Mouse (Mus musculus): ENCODE measurements around the gene Tnnc1. TPM values are rescaled to one million over a fixed set of nuclear protein-coding genes. Genes with fewer than 3 reads are reported as not detected.
A peak's percentile ranks its signal among the peaks of the same experiment; 100 is the strongest.

The Tnnc1 gene
- polyA plus RNA-seq, 1 experiment from 2014 or later = 77.2 TPM

DNA sequence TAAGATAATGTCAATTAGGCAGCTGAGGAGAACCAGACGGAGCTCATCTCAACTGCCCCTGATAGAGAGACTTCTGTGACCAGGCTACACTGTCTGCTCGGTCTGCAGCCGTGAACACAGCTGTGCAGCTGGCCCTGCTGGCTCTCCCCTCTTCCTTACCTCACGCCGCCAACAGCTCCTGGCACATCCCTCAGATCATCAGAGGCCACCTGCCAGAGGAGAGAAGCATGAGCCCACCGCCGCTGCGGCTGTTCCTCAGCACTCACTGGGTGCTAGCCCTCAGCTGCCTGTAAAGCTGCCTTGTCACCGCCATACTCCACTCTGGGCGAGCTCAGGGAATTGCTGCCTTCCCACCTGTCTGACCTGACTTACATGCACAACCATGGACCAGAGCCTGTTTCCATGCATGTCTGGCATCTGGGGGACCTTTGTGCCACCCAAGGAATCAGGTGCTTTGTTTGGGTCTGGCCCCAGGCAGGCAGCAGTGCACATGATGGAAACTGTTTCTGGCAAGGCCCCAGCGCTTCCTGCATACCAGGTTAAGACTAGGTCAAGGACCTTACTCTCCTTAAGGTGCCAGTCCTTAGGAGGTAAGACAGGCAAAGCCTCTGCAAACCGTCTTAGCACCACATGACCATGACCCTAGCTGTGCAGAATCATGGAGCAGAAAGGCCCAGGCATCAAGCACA is 28.3 kb upstream of the Tnnc1 start:
- peaks cover 73% of the 10 kb centered on the region for H3K36me3 ChIP-seq (ENCODE audit: insufficient read depth, low read length)
- 80% methylated on average over 12 of the region's 12 CpGs for WGBS
- no peak for ATAC-seq
- H3K9ac ChIP-seq (replicated peaks; ENCODE audit: low read depth) = no peak overlapping the region
- H3K27ac ChIP-seq (ENCODE audit: low read length) = no peak overlapping the region
- no peaks in the 10 kb centered on the region for H3K9me3 ChIP-seq (ENCODE audit: low read length)
- H3K4me3 ChIP-seq (ENCODE audit: low read depth, low read length) = no peak overlapping the region
- H3K27me3 ChIP-seq (replicated peaks; ENCODE audit: insufficient read depth, low read length) = no peaks in the 10 kb centered on the region
- H3K4me1 ChIP-seq (ENCODE audit: insufficient read depth, low read depth, low read length) = peaks cover 5% of the 10 kb centered on the region; the same call in 1 of the 2 replicates
- TF ChIP-seq EP300 (IDR thresholded peaks at IDR 0.05) (no peak), CTCF (IDR thresholded peaks at IDR 0.05) (no peak)
- DNase-seq (ENCODE audit: low spot score) = no peak
- H3K4me2 ChIP-seq (replicated peaks; ENCODE audit: low read depth, low read length) = no peak overlapping the region

DNA sequence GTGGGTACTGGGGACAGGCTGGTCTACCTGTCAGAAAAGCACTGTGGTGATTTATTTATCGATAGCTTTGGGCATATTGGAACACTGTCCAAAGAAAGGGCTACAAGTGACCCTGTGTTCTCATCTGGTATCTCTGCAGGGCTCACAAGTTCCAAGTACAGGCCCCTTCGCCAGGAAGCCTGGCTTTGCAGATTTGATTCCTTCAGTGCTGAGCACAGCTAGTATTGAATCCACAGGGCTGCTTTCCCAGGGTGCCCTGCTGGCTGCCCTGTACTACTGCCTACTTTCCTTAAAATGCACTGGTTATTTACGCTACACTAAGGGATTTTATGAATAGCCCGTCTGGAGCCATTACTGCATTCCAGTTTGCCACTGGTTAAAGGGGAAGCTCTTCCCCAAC is 26.6 kb upstream of the Tnnc1 start:
- ATAC-seq (no peak), DNase-seq (ENCODE audit: low spot score) (no peak)
- Histone ChIP-seq H3K4me1 (ENCODE audit: insufficient read depth, low read depth, low read length) (peaks cover 5% of the 10 kb centered on the region; the same call in 1 of the 2 replicates), H3K36me3 (ENCODE audit: insufficient read depth, low read length) (peaks cover 70% of the 10 kb centered on the region), H3K9me3 (ENCODE audit: low read length) (no peaks in the 10 kb centered on the region), H3K9ac (replicated peaks; ENCODE audit: low read depth) (no peak overlapping the region), H3K4me3 (ENCODE audit: low read depth, low read length) (no peak overlapping the region), H3K4me2 (replicated peaks; ENCODE audit: low read depth, low read length) (no peak overlapping the region), H3K27me3 (replicated peaks; ENCODE audit: insufficient read depth, low read length) (no peaks in the 10 kb centered on the region), H3K27ac (ENCODE audit: low read length) (no peak overlapping the region)
- 67% methylated on average over 4 of the region's 4 CpGs for WGBS
- TF ChIP-seq EP300 (IDR thresholded peaks at IDR 0.05) = no peak
- no peak for TF ChIP-seq CTCF (IDR thresholded peaks at IDR 0.05)

DNA sequence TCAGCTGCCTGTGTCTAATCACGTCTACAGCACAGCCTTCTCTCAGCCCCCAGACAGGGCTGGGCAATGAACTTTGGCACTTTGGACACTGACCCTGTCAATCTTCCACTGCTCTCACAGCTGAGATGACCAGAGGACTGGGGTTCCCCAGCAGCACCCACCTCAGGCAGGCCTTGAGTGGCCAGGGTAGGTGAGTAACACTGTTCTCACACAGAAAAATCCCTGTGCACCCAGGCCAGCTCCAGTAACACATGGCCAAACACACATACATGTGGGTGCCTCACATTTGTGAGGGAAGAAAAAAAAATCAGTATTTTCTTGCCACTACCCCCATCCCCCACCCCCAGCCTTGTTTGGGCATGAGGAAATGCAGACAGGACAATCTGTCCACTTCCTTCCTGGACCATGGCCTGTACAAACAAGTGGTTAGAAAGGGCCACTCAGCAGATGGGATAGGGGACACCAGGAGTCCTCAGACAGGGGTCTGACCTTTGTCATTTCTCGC is 25.3 kb upstream of the Tnnc1 start:
- DNase-seq (ENCODE audit: low spot score) (peak; percentile 36), ATAC-seq (peak; percentile 65)
- H3K4me2 ChIP-seq (replicated peaks; ENCODE audit: low read depth, low read length) = no peak overlapping the region
- H3K4me1 ChIP-seq (ENCODE audit: insufficient read depth, low read depth, low read length) = peaks cover 5% of the 10 kb centered on the region; the same call in 1 of the 2 replicates
- H3K27me3 ChIP-seq (replicated peaks; ENCODE audit: insufficient read depth, low read length) = no peaks in the 10 kb centered on the region
- TF ChIP-seq CTCF (IDR thresholded peaks at IDR 0.05) = no peak
- TF ChIP-seq EP300 (IDR thresholded peaks at IDR 0.05) = no peak
- WGBS = 41% methylated on average over 2 of the region's 2 CpGs
- no peak overlapping the region for H3K9ac ChIP-seq (replicated peaks; ENCODE audit: low read depth)
- no peak overlapping the region for H3K4me3 ChIP-seq (ENCODE audit: low read depth, low read length)
- peak overlapping the region; percentile 35; the same call in 1 of the 2 replicates for H3K27ac ChIP-seq (ENCODE audit: low read length)
- no peaks in the 10 kb centered on the region for H3K9me3 ChIP-seq (ENCODE audit: low read length)
- H3K36me3 ChIP-seq (ENCODE audit: insufficient read depth, low read length) = peaks cover 67% of the 10 kb centered on the region

DNA sequence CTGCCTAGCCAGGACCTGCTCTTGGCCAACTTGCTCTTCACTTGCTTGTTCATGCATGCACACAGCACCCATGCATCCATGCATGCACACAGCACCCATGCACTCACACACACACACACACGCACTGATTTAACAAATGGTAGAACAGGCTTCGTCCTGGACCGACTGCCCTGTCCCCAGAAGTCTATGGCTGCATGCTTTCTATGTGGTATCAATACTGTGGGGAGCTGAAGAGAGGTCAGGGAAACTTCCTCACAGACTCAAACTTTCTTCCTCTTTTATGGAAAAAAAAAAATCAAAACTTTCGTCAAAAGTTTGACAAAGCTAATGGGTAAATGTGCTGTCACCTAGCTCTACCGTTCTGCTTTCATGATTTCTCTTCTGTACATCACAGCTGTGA is 24.6 kb upstream of the Tnnc1 start:
- ATAC-seq (no peak), DNase-seq (ENCODE audit: low spot score) (no peak)
- Histone ChIP-seq H3K36me3 (ENCODE audit: insufficient read depth, low read length) (peaks cover 64% of the 10 kb centered on the region), H3K4me3 (ENCODE audit: low read depth, low read length) (no peak overlapping the region), H3K27me3 (replicated peaks; ENCODE audit: insufficient read depth, low read length) (no peaks in the 10 kb centered on the region), H3K4me1 (ENCODE audit: insufficient read depth, low read depth, low read length) (peaks cover 5% of the 10 kb centered on the region; the same call in 1 of the 2 replicates), H3K9ac (replicated peaks; ENCODE audit: low read depth) (no peak overlapping the region), H3K9me3 (ENCODE audit: low read length) (no peaks in the 10 kb centered on the region), H3K4me2 (replicated peaks; ENCODE audit: low read depth, low read length) (no peak overlapping the region), H3K27ac (ENCODE audit: low read length) (no peak overlapping the region)
- WGBS = 72% methylated on average over 5 of the region's 5 CpGs
- TF ChIP-seq EP300 (IDR thresholded peaks at IDR 0.05) (no peak), CTCF (IDR thresholded peaks at IDR 0.05) (no peak)

DNA sequence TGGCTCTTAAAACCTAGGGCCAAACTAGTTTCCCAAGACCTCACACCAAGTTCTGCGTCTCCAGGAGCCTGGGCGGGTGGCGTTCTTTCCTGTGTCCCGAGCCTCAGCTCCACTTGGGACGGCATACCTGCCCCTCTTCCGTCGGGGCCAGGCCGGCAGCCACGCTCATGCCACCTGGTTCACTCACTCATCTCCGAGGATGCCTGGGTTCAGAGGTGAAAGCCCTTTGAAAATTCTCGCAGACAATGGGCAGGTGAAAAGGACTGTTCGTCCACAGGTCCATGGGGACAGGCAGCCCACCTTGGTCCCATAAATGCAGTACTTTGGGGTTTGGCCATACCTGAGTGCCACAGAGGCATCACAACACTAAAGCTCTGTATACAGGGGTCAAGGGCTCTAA is 23.9 kb upstream of the Tnnc1 start:
- H3K4me3 ChIP-seq (ENCODE audit: low read depth, low read length) = no peak overlapping the region
- no peaks in the 10 kb centered on the region for H3K27me3 ChIP-seq (replicated peaks; ENCODE audit: insufficient read depth, low read length)
- no peaks in the 10 kb centered on the region for H3K9me3 ChIP-seq (ENCODE audit: low read length)
- ATAC-seq (no peak), DNase-seq (ENCODE audit: low spot score) (no peak)
- H3K4me1 ChIP-seq (ENCODE audit: insufficient read depth, low read depth, low read length) = peaks cover 8% of the 10 kb centered on the region; the same call in 1 of the 2 replicates
- 83% methylated on average over 12 of the region's 12 CpGs for WGBS
- H3K36me3 ChIP-seq (ENCODE audit: insufficient read depth, low read length) = peaks cover 64% of the 10 kb centered on the region
- TF ChIP-seq CTCF (IDR thresholded peaks at IDR 0.05) = no peak
- no peak for TF ChIP-seq EP300 (IDR thresholded peaks at IDR 0.05)
- H3K9ac ChIP-seq (replicated peaks; ENCODE audit: low read depth) = no peak overlapping the region
- H3K4me2 ChIP-seq (replicated peaks; ENCODE audit: low read depth, low read length) = no peak overlapping the region
- H3K27ac ChIP-seq (ENCODE audit: low read length) = no peak overlapping the region

DNA sequence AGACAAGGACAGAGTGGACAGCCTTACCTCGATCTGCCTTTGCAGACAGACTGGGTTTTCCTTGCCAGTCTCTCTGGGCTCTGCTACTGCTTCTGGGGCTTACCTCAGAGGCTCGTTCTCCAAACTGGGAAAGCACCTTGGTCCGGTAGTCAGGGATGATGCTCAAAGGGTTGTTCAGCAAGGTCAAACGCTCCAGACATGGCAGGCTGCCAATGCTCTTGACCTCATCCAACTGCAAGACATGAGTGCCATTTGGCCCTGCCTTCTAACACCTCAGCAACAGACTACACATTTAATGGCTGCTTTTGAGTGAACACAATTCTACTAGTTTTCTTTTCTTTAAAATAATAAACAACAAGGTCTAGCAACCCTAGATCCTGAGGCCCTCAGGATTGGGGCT is 21.5 kb upstream of the Tnnc1 start:
- peaks cover 13% of the 10 kb centered on the region; the same call in 1 of the 2 replicates for H3K4me1 ChIP-seq (ENCODE audit: insufficient read depth, low read depth, low read length)
- no peaks in the 10 kb centered on the region for H3K27me3 ChIP-seq (replicated peaks; ENCODE audit: insufficient read depth, low read length)
- H3K4me2 ChIP-seq (replicated peaks; ENCODE audit: low read depth, low read length) = no peak overlapping the region
- no peak overlapping the region for H3K4me3 ChIP-seq (ENCODE audit: low read depth, low read length)
- no peak overlapping the region for H3K9ac ChIP-seq (replicated peaks; ENCODE audit: low read depth)
- peak; percentile 68 for DNase-seq (ENCODE audit: low spot score)
- peaks cover 70% of the 10 kb centered on the region for H3K36me3 ChIP-seq (ENCODE audit: insufficient read depth, low read length)
- no peaks in the 10 kb centered on the region for H3K9me3 ChIP-seq (ENCODE audit: low read length)
- H3K27ac ChIP-seq (ENCODE audit: low read length) = no peak overlapping the region
- TF ChIP-seq EP300 (IDR thresholded peaks at IDR 0.05) (no peak), CTCF (IDR thresholded peaks at IDR 0.05) (no peak)
- 29% methylated on average over 4 of the region's 4 CpGs for WGBS
- ATAC-seq = no peak

Measured in lung, postnatal 0 days (tissue).